Mouse (Mus musculus) lung, adult 2 months (tissue): ENCODE measurements around the gene Nfyb. TPM values are rescaled to one million over a fixed set of nuclear protein-coding genes. Genes with fewer than 3 reads are reported as not detected.

ENCODE experiments used
- DNase-seq: peaks from one replicate; pipeline ENCODE4 v3.0.0; 2022
- H3K4me1 ChIP-seq: fragments of 200-500 bp; 2 replicates; pipeline ENCODE4 v1.6.1; 2011; ENCODE audit warnings: low read length; ENCODE audit not compliant: control insufficient read depth, insufficient read depth
- H3K4me3 ChIP-seq: fragments of 200-500 bp; replicated peaks from 2 replicates; pipeline ENCODE3; 2011; ENCODE audit warnings: low read depth, mild to moderate bottlenecking, control low read depth, low read length; ENCODE audit errors: extremely low read depth
- CTCF ChIP-seq: fragments of 200-500 bp; IDR thresholded peaks from 2 replicates; pipeline ENCODE4 v1.5.1; 2011; ENCODE audit warnings: mild to moderate bottlenecking, low read length, control low read depth; ENCODE audit not compliant: insufficient read depth
- POLR2A ChIP-seq: fragments of 200-500 bp; IDR thresholded peaks from 2 replicates; pipeline ENCODE4 v1.6.1; 2011; ENCODE audit warnings: low read depth, mild to moderate bottlenecking, control low read depth, low read length, borderline replicate concordance; ENCODE audit errors: extremely low read depth
- WGBS: fragments of 180-500 bp; shearing (Covaris S2); methylation state at CpG from one replicate; pipeline ENCODE4 v1.1.7; 2018; 5-methylcytosine and 5-hydroxymethylcytosine counted together
- polyA plus RNA-seq: library from polyadenylated mRNA; depleted of rRNA; stranded (reverse); fragments of >200 nt; gene quantifications from 2 replicates; pipeline ENCODE4 v1.2.3, GENCODE M21; 2012; rRNA removed

Gene Nfyb
- polyA plus RNA-seq, 1 experiment = 7.1 TPM

GRCm38 (mm10) chr10:82741354-82741753, 22.6 kb downstream of the Nfyb start:
- 86% methylated on average over 8 of the region's 8 CpGs for WGBS
- no peak for TF ChIP-seq POLR2A

GRCm38 (mm10) chr10:82699296-82699941, 64.5 kb downstream of the Nfyb start:
- H3K4me3 ChIP-seq = peak overlapping the region; percentile 94
- peaks cover 8% of the 10 kb centered on the region for H3K4me1 ChIP-seq
- under 1% methylated on average over 59 of the region's 59 CpGs for WGBS
- DNase-seq = no peak
- no peak for TF ChIP-seq CTCF
- no peak for TF ChIP-seq POLR2A

More at GRCm38 (mm10) chr10:82741354-82741753, 22.6 kb downstream of the Nfyb start:
- no peak for DNase-seq
- H3K4me1 ChIP-seq = no peaks in the 10 kb centered on the region
- no peak overlapping the region for H3K4me3 ChIP-seq

- peak; percentile 91 for DNase-seq
- 1% methylated on average over 41 of the region's 42 CpGs for WGBS
- Histone ChIP-seq H3K4me3 (peak overlapping the region; percentile 94), H3K4me1 (peaks cover 8% of the 10 kb centered on the region)
- TF ChIP-seq POLR2A (0 out of 2 replicates have a peak, but pooled peaks have one; percentile 52), CTCF (no peak)
Observed at GRCm38 (mm10) chr10:82698712-82699261, 65.2 kb downstream of the Nfyb start.

Other genes with a start within 250 kb of the Nfyb start
- 22.3 and 37.2 TPM in 2 replicates for gene 1190007I07Rik, start 140.9 kb downstream of the Nfyb start, polyA plus RNA-seq
- 13.6 and 20.5 TPM in 2 replicates for gene Tdg, start 134.3 kb downstream of the Nfyb start, polyA plus RNA-seq
- gene Glt8d2, start 73.5 kb downstream of the Nfyb start, polyA plus RNA-seq = 4.4 and 5.5 TPM in 2 replicates
- gene Hcfc2, start 68.0 kb downstream of the Nfyb start, polyA plus RNA-seq = 6.9 and 9.3 TPM in 2 replicates
- 25.5 and 35.6 TPM in 2 replicates for gene Txnrd1, start 69.8 kb upstream of the Nfyb start, polyA plus RNA-seq
- 0.28 and 0.37 TPM in 2 replicates for gene Eid3, start 102.5 kb upstream of the Nfyb start, polyA plus RNA-seq
- 12.6 and 15.7 TPM in 2 replicates for gene Chst11, start 221.4 kb upstream of the Nfyb start, polyA plus RNA-seq